Mouse (Mus musculus) MEL (cell line): Measurements from ENCODE around the gene Tnfsf13b.

Experiments used
- CTCF ChIP-seq, 3 experiments: IDR thresholded peaks in 2 of 3; conservative IDR thresholded peaks in 1 of 3; 2 replicates each; pipeline ENCODE4 v1.5.1; 2011 to 2012; ENCODE audit warnings: low read length in 3 of 3, low read depth in 2 of 3, mild to moderate bottlenecking in 2 of 3, improper control_type of control experiment in 1 of 3, inconsistent platforms in 1 of 3, mixed read lengths in 1 of 3, moderate library complexity in 1 of 3; ENCODE audit not compliant: control insufficient read depth in 1 of 3, insufficient read depth in 1 of 3, poor library complexity in 1 of 3, severe bottlenecking in 1 of 3
- EP300 ChIP-seq, 2 experiments: IDR thresholded peaks; 2 replicates each; pipeline ENCODE4 v1.6.1; 2011; ENCODE audit warnings: improper control_type of control experiment in 2 of 2, low read length in 2 of 2, low read depth in 1 of 2, mild to moderate bottlenecking in 1 of 2
- GABPA ChIP-seq: IDR thresholded peaks from 2 replicates; pipeline ENCODE4 v1.6.1; 2012; ENCODE audit warnings: low read depth, mild to moderate bottlenecking, inconsistent platforms, low read length, improper control_type of control experiment, moderate library complexity
- HCFC1 ChIP-seq: IDR thresholded peaks from 2 replicates; pipeline ENCODE4 v1.6.1; 2012; ENCODE audit warnings: low read depth, mild to moderate bottlenecking, inconsistent platforms, low read length, improper control_type of control experiment, moderate library complexity
- MAX ChIP-seq: IDR thresholded peaks from 2 replicates; pipeline ENCODE4 v1.6.1; 2011; ENCODE audit warnings: low read length, improper control_type of control experiment
- MAZ ChIP-seq: IDR thresholded peaks from 2 replicates; pipeline ENCODE4 v1.6.1; 2012; ENCODE audit warnings: low read depth, mild to moderate bottlenecking, inconsistent platforms, low read length, improper control_type of control experiment
- MXI1 ChIP-seq: IDR thresholded peaks from 2 replicates; pipeline ENCODE4 v1.6.1; 2011; ENCODE audit warnings: mild to moderate bottlenecking, low read depth, low read length, improper control_type of control experiment
- NELFE ChIP-seq: IDR thresholded peaks from 2 replicates; pipeline ENCODE4 v1.6.1; 2011; ENCODE audit warnings: low read depth, low read length, improper control_type of control experiment
- NRF1 ChIP-seq: IDR thresholded peaks from 2 replicates; pipeline ENCODE4 v1.6.1; 2014; ENCODE audit warnings: low read depth, mild to moderate bottlenecking, inconsistent platforms, low read length, improper control_type of control experiment, moderate library complexity; ENCODE audit not compliant: poor library complexity, insufficient read depth, severe bottlenecking
- POLR2A ChIP-seq, 2 experiments: IDR thresholded peaks; 2 replicates each; pipeline ENCODE4 v1.6.1; 2011 to 2012; ENCODE audit warnings: low read length in 2 of 2, mild to moderate bottlenecking in 2 of 2, control low read depth in 1 of 2, improper control_type of control experiment in 1 of 2, low read depth in 1 of 2, moderate library complexity in 1 of 2; ENCODE audit not compliant: control insufficient read depth in 1 of 2, insufficient read depth in 1 of 2, poor library complexity in 1 of 2
- POLR2AphosphoS2 ChIP-seq: IDR thresholded peaks from 2 replicates; pipeline ENCODE4 v1.6.1; 2011; ENCODE audit warnings: low read length, improper control_type of control experiment
- TBP ChIP-seq: IDR thresholded peaks from 2 replicates; pipeline ENCODE4 v1.8.0; 2011; ENCODE audit warnings: low read depth, low read length, improper control_type of control experiment
- USF2 ChIP-seq, 2 experiments: IDR thresholded peaks; 2 replicates each; pipeline ENCODE4 v1.6.1; 2011 to 2012; ENCODE audit warnings: improper control_type of control experiment in 2 of 2, low read length in 2 of 2, borderline replicate concordance in 1 of 2, inconsistent platforms in 1 of 2, low read depth in 1 of 2, mild to moderate bottlenecking in 1 of 2; ENCODE audit not compliant: insufficient read depth in 1 of 2
- ZMIZ1 ChIP-seq: IDR thresholded peaks from 2 replicates; pipeline ENCODE4 v1.6.1; 2012; ENCODE audit warnings: low read depth, mild to moderate bottlenecking, inconsistent platforms, low read length, improper control_type of control experiment, moderate library complexity

GRCm38 (mm10) chr8:9979746-9980145, 26.5 kb upstream of the Tnfsf13b start:
- TF ChIP-seq MXI1: no peak
- TF ChIP-seq CTCF (IDR thresholded peaks at IDR 0.05 in 2 of 3, conservative IDR thresholded peaks at IDR 0.05 in 1 of 3; ENCODE audit: control insufficient read depth in 1 of 3, insufficient read depth in 1 of 3, low read depth in 2 of 3, low read length in 3 of 3, poor library complexity in 1 of 3, severe bottlenecking in 1 of 3): no peak
- TF ChIP-seq HCFC1: no peak
- TF ChIP-seq GABPA: no peak
- TF ChIP-seq ZMIZ1: no peak
- no peak for TF ChIP-seq NELFE
- no peak for TF ChIP-seq POLR2A (IDR thresholded peaks at IDR 0.05; ENCODE audit: control insufficient read depth in 1 of 2, insufficient read depth in 1 of 2, low read depth in 1 of 2, low read length in 2 of 2, poor library complexity in 1 of 2)
- TF ChIP-seq POLR2AphosphoS2: no peak
- no peak for TF ChIP-seq MAX
- no peak for TF ChIP-seq USF2 (IDR thresholded peaks at IDR 0.05; ENCODE audit: borderline replicate concordance in 1 of 2, insufficient read depth in 1 of 2, low read depth in 1 of 2, low read length in 2 of 2)
- no peak for TF ChIP-seq TBP
- no peak for TF ChIP-seq EP300 (IDR thresholded peaks at IDR 0.05; ENCODE audit: low read depth in 1 of 2, low read length in 2 of 2)
- TF ChIP-seq NRF1: no peak
- no peak for TF ChIP-seq MAZ
